Mouse (Mus musculus) hindbrain, postnatal 0 days (tissue): ENCODE measurements around the gene Vmn1r223. TPM values are rescaled to one million over a fixed set of nuclear protein-coding genes. Genes with fewer than 3 reads are reported as not detected.
A peak's percentile ranks its signal among the peaks of the same experiment; 100 is the strongest.

ENCODE experiments used
- ATAC-seq: fragments of 200-750 bp; cut with Nextera tagmentation; 2 replicates; pipeline ENCODE4 v1.8.0; 2017; ENCODE audit warnings: mild to moderate bottlenecking, moderate TSS enrichment, moderate library complexity
- DNase-seq: peaks from one replicate; pipeline ENCODE4 v3.0.0-alpha.2; 2015; ENCODE audit warnings: low spot score
- H3K27ac ChIP-seq: fragments of 300-500 bp; sonication (generic); 2 replicates; pipeline ENCODE4 v1.5.1; 2014; ENCODE audit warnings: mild to moderate bottlenecking
- H3K27me3 ChIP-seq: fragments of 300-500 bp; sonication (generic); 2 replicates; pipeline ENCODE4 v1.6.1; 2014; ENCODE audit warnings: low read length, mixed read lengths; ENCODE audit not compliant: insufficient read depth
- H3K36me3 ChIP-seq: fragments of 300-500 bp; sonication (generic); 2 replicates; pipeline ENCODE4 v1.6.1; 2014; ENCODE audit warnings: low read length, mixed read lengths; ENCODE audit not compliant: insufficient read depth
- H3K4me1 ChIP-seq: fragments of 300-500 bp; sonication (generic); 2 replicates; pipeline ENCODE4 v1.6.1; 2014; ENCODE audit warnings: antibody characterized with exemption, low read length, mixed read lengths; ENCODE audit not compliant: insufficient read depth
- H3K4me2 ChIP-seq: fragments of 300-500 bp; sonication (generic); 2 replicates; pipeline ENCODE4 v1.6.1; 2014; ENCODE audit warnings: low read depth, mild to moderate bottlenecking, low read length, moderate library complexity, mixed read lengths
- H3K4me3 ChIP-seq: fragments of 300-500 bp; sonication (generic); 2 replicates; pipeline ENCODE4 v1.5.1; 2014; ENCODE audit warnings: low read length
- H3K9ac ChIP-seq: fragments of 300-500 bp; sonication (generic); replicated peaks from 2 replicates; pipeline ENCODE4 v1.6.1; 2014; ENCODE audit warnings: mild to moderate bottlenecking, low read length, moderate library complexity, mixed read lengths
- H3K9me3 ChIP-seq: fragments of 300-500 bp; sonication (generic); 2 replicates; pipeline ENCODE4 v1.6.1; 2016; ENCODE audit warnings: low read length, mixed read lengths
- CTCF ChIP-seq: IDR thresholded peaks from 2 replicates; pipeline ENCODE4 v1.5.1; 2016; ENCODE audit warnings: antibody characterized with exemption, control low read depth, low read depth
- WGBS: fragments of 180-500 bp; shearing (Covaris S2); extraction: QIAGEN DNeasy Blood & Tissue Kit; methylation state at CpG from one replicate; pipeline ENCODE4 v1.1.7; 2014; 5-methylcytosine and 5-hydroxymethylcytosine counted together
- polyA plus RNA-seq: library from polyadenylated mRNA; unstranded; fragments of >200 nt; fragmentation: Nextera tagmentation; extraction: Ambion mirVana; gene quantifications from 2 replicates; pipeline ENCODE4 v1.2.1, GENCODE M21; 2015
- total RNA-seq: library from RNA; depleted of rRNA; stranded (reverse); fragments of >200 nt; gene quantifications from 2 replicates; pipeline ENCODE4 v1.2.3, GENCODE M21; 2014; rRNA removed

Gene Vmn1r223
- total and polyA plus RNA-seq, 2 experiments from 2014 or later: not detected

GRCm38 (mm10) chr13:23286721-23287362 is 39.9 kb downstream of the Vmn1r223 start:
- Histone ChIP-seq H3K27me3 (no peaks in the 10 kb centered on the region), H3K9ac (no peak overlapping the region; the same call in 1 of the 2 replicates), H3K4me1 (no peaks in the 10 kb centered on the region), H3K36me3 (no peaks in the 10 kb centered on the region), H3K4me2 (peak overlapping the region; percentile 68), H3K4me3 (peak overlapping the region; percentile 42), H3K27ac (no peak overlapping the region), H3K9me3 (no peaks in the 10 kb centered on the region)
- no peak for TF ChIP-seq CTCF
- ATAC-seq: no peak; the same call in 1 of the 2 replicates
- WGBS: 1% methylated on average over 19 of the region's 19 CpGs
- DNase-seq: peak; percentile 5

- no peaks in the 10 kb centered on the region for H3K9me3 ChIP-seq
- WGBS: 4% methylated on average over 5 of the region's 5 CpGs
- H3K27ac ChIP-seq: no peak overlapping the region
- no peak for ATAC-seq
- no peaks in the 10 kb centered on the region for H3K4me1 ChIP-seq
- peak; percentile 50 for TF ChIP-seq CTCF
- no peaks in the 10 kb centered on the region; the same call in 1 of the 2 replicates for H3K27me3 ChIP-seq
- no peaks in the 10 kb centered on the region for H3K36me3 ChIP-seq
- H3K9ac ChIP-seq: no peak overlapping the region
- H3K4me3 ChIP-seq: peak overlapping the region; percentile 53
- H3K4me2 ChIP-seq: peak overlapping the region; percentile 69
- DNase-seq: peak; percentile 51
These were observed 50.8 kb downstream of the Vmn1r223 start for GRCm38 (mm10) chr13:23297737-23298136.

GRCm38 (mm10) chr13:23298445-23299232 is 51.7 kb downstream of the Vmn1r223 start:
- no peak overlapping the region for H3K9ac ChIP-seq
- no peaks in the 10 kb centered on the region for H3K36me3 ChIP-seq
- H3K27ac ChIP-seq: peak overlapping the region; percentile 41; the same call in 1 of the 2 replicates
- no peaks in the 10 kb centered on the region; the same call in 1 of the 2 replicates for H3K27me3 ChIP-seq
- H3K4me2 ChIP-seq: peak overlapping the region; percentile 69
- no peak for TF ChIP-seq CTCF
- H3K9me3 ChIP-seq: no peaks in the 10 kb centered on the region
- DNase-seq (peak; percentile 68), ATAC-seq (peak; percentile 88)
- H3K4me1 ChIP-seq: no peaks in the 10 kb centered on the region
- H3K4me3 ChIP-seq: peak overlapping the region; percentile 53
- 5% methylated on average over 21 of the region's 21 CpGs for WGBS

GRCm38 (mm10) chr13:23299276-23299998 is 52.5 kb downstream of the Vmn1r223 start:
- peak overlapping the region; percentile 41; the same call in 1 of the 2 replicates for H3K27ac ChIP-seq
- H3K4me3 ChIP-seq: peak overlapping the region; percentile 53
- H3K4me2 ChIP-seq: peak overlapping the region; percentile 69
- no peaks in the 10 kb centered on the region for H3K36me3 ChIP-seq
- H3K4me1 ChIP-seq: no peaks in the 10 kb centered on the region
- no peak for TF ChIP-seq CTCF
- peak; percentile 14 for DNase-seq
- ATAC-seq: peak; percentile 59
- 0 out of 2 replicates have a peak overlapping the region, but pooled peaks have one; percentile 30 for H3K9ac ChIP-seq
- WGBS: under 1% methylated on average over 22 of the region's 22 CpGs
- H3K27me3 ChIP-seq: no peaks in the 10 kb centered on the region; the same call in 1 of the 2 replicates
- no peaks in the 10 kb centered on the region for H3K9me3 ChIP-seq

- no peak overlapping the region for H3K27ac ChIP-seq
- 0 out of 2 replicates have a peak overlapping the region, but pooled peaks have one; percentile 30 for H3K9ac ChIP-seq
- DNase-seq (peak; percentile 85), ATAC-seq (peak; percentile 65)
- 1% methylated on average over 13 of the region's 13 CpGs for WGBS
- no peak for TF ChIP-seq CTCF
- H3K4me1 ChIP-seq: no peaks in the 10 kb centered on the region
- H3K27me3 ChIP-seq: no peaks in the 10 kb centered on the region; the same call in 1 of the 2 replicates
- H3K4me3 ChIP-seq: peak overlapping the region; percentile 53
- no peaks in the 10 kb centered on the region for H3K36me3 ChIP-seq
- H3K4me2 ChIP-seq: peak overlapping the region; percentile 69
- no peaks in the 10 kb centered on the region for H3K9me3 ChIP-seq
These were observed 53.0 kb downstream of the Vmn1r223 start for GRCm38 (mm10) chr13:23299999-23300341.

Other genes with a start within 250 kb of the Vmn1r223 start
- gene Vmn1r213, start 239.5 kb upstream of the Vmn1r223 start, total RNA-seq: not detected in 2 replicates
- gene Vmn1r213, start 239.5 kb upstream of the Vmn1r223 start, polyA plus RNA-seq: 0.20 TPM in 1 of 2 replicates, not detected in the other
- not detected in 2 replicates for gene Vmn1r214, start 216.7 kb upstream of the Vmn1r223 start, total RNA-seq
- gene Vmn1r214, start 216.7 kb upstream of the Vmn1r223 start, polyA plus RNA-seq: not detected in 2 replicates
- gene Vmn1r215, start 179.1 kb upstream of the Vmn1r223 start, total RNA-seq: not detected in 2 replicates
- not detected in 2 replicates for gene Vmn1r215, start 179.1 kb upstream of the Vmn1r223 start, polyA plus RNA-seq
- gene Vmn1r217, start 128.9 kb upstream of the Vmn1r223 start, total RNA-seq: not detected in 2 replicates
- gene Vmn1r217, start 128.9 kb upstream of the Vmn1r223 start, polyA plus RNA-seq: not detected in 2 replicates
- gene Vmn1r218, start 114.0 kb upstream of the Vmn1r223 start, total RNA-seq: not detected in 2 replicates
- not detected in 2 replicates for gene Vmn1r218, start 114.0 kb upstream of the Vmn1r223 start, polyA plus RNA-seq
- gene Vmn1r219, start 87.8 kb upstream of the Vmn1r223 start, total RNA-seq: not detected in 2 replicates
- gene Vmn1r219, start 87.8 kb upstream of the Vmn1r223 start, polyA plus RNA-seq: not detected in 2 replicates
- gene Vmn1r220, start 59.2 kb upstream of the Vmn1r223 start, total RNA-seq: not detected in 2 replicates
- gene Vmn1r220, start 59.2 kb upstream of the Vmn1r223 start, polyA plus RNA-seq: not detected in 2 replicates
- not detected in 2 replicates for gene Vmn1r221, start 33.0 kb upstream of the Vmn1r223 start, total RNA-seq
- not detected in 2 replicates for gene Vmn1r221, start 33.0 kb upstream of the Vmn1r223 start, polyA plus RNA-seq
- gene Vmn1r222, start 11.2 kb upstream of the Vmn1r223 start, total RNA-seq: not detected in 2 replicates
- not detected in 2 replicates for gene Vmn1r222, start 11.2 kb upstream of the Vmn1r223 start, polyA plus RNA-seq
- 11.9 and 15.7 TPM in 2 replicates for gene Zfp322a, start 122.1 kb downstream of the Vmn1r223 start, total RNA-seq
- 29.3 and 30.0 TPM in 2 replicates for gene Zfp322a, start 122.1 kb downstream of the Vmn1r223 start, polyA plus RNA-seq
- 5.0 and 5.5 TPM in 2 replicates for gene Abt1, start 176.7 kb downstream of the Vmn1r223 start, total RNA-seq
- gene Abt1, start 176.7 kb downstream of the Vmn1r223 start, polyA plus RNA-seq: 7.2 and 7.6 TPM in 2 replicates
- gene Btn1a1, start 218.8 kb downstream of the Vmn1r223 start, total RNA-seq: 0.40 and 0.89 TPM in 2 replicates
- gene Btn1a1, start 218.8 kb downstream of the Vmn1r223 start, polyA plus RNA-seq: 0.15 and 0.24 TPM in 2 replicates
- gene Btn2a2, start 241.7 kb downstream of the Vmn1r223 start, total RNA-seq: not detected in 2 replicates
- gene Btn2a2, start 241.7 kb downstream of the Vmn1r223 start, polyA plus RNA-seq: 0.11 TPM in 1 of 2 replicates, not detected in the other